Mouse (Mus musculus): ENCODE measurements at regions not wholly inside any gene's neighbourhood (a gene's known extent, or its start where the extent isn't known, plus 50 kb on each side); places are given as distances from the start of the nearest gene placed in this dataset.

DNA sequence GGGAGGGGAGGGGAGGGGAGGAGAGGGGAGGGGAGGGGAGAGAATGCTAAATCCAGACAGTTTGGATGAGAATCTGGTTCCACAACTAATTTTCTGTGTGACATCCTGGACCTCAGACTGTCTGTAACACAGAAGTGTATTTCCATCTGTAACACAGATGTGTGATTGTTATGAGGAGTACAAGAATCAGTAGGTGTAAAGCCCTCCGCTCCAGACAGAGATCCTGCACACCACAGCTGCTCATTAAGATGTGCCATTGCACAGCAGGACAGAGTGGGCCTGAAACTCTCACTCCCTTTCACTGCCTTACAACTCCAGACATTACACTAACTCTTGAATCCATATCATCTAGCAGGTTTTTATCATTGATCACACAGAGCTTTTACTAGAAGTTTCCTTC lies 182.8 kb upstream of the Ttc14 start:
- Histone ChIP-seq H3K27me3 (ENCODE audit: control insufficient read depth, insufficient read depth, low read length) (no peaks in the 10 kb centered on the region), H3K9ac (ENCODE audit: low read depth, low read length) (no peak overlapping the region), H3K4me3 (ENCODE audit: insufficient read depth, low read depth, low read length) (no peak overlapping the region), H3K36me3 (ENCODE audit: control insufficient read depth, insufficient read depth, low read length) (no peaks in the 10 kb centered on the region), H3K79me2 (ENCODE audit: control insufficient read depth, insufficient read depth, low read length) (no peaks in the 10 kb centered on the region), H3K4me1 (ENCODE audit: control insufficient read depth, insufficient read depth, low read length) (no peaks in the 10 kb centered on the region), H3K27ac (replicated peaks; ENCODE audit: insufficient read depth, low read depth, low read length) (no peak overlapping the region)
- TF ChIP-seq CTCF (IDR thresholded peaks at IDR 0.05; ENCODE audit: low read depth, low read length): no peak
- TF ChIP-seq POLR2A (IDR thresholded peaks at IDR 0.05; ENCODE audit: extremely low read depth, insufficient read depth, low read length): no peak
- 86% methylated on average over 1 of the region's 1 CpGs for WGBS
- DNase-seq (ENCODE audit: extremely low read depth, low read depth, low spot score): no peak

DNA sequence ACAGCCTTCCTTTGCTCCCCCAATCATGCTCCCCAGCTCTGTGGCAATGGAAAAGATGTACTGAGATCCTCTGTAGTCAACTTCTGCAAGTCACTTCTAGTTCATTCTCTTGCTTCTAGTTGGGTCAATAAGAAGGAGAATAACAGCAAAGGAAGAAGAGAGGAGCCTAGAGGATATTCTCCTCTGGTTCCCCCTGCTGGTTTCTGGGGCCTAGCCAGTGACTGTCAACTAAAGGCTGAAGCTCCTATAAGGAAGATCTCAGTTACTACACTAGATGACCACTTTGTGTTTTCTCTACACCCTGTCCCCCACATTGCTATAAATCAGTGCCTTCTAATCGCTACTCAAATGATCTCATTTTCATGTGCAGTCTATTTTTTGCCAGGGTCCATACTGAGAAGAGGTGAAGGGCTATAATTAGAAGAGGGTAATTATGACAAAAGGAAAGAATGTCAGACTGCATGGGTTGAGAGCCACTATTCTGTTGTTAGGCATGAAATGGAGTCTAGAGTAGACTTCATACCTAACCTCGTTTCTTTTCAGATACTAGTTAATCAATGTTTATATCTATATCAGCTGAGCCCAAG lies 166.6 kb upstream of the Ttc14 start:
- no peak for TF ChIP-seq CTCF (IDR thresholded peaks at IDR 0.05; ENCODE audit: low read depth, low read length)
- TF ChIP-seq POLR2A (IDR thresholded peaks at IDR 0.05; ENCODE audit: extremely low read depth, insufficient read depth, low read length): no peak
- no peak overlapping the region for H3K4me3 ChIP-seq (ENCODE audit: insufficient read depth, low read depth, low read length)
- no peak for DNase-seq (ENCODE audit: extremely low read depth, low read depth, low spot score)

DNA sequence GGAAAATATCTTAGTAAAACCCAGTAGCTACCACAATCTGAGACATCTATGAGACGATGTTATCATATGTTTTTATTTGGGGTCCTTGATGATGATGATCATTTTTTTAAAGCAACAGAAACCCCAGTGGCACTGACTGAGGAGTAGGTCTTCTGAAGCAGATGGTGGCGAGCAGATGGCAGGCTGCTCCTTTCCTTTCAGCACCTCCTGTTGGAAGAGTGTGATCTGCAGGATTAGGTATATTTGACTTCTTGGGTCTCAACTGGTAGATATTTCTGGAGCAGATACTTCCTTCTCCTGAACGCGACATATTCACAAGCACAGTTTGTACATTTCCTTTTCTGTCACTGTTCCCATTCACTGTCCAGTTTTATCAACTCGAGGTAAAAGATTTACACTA lies 141.0 kb upstream of the Ttc14 start:
- Histone ChIP-seq H3K27me3 (ENCODE audit: control insufficient read depth, insufficient read depth, low read length) (no peaks in the 10 kb centered on the region), H3K27ac (replicated peaks; ENCODE audit: insufficient read depth, low read depth, low read length) (no peak overlapping the region), H3K79me2 (ENCODE audit: control insufficient read depth, insufficient read depth, low read length) (no peaks in the 10 kb centered on the region), H3K4me3 (ENCODE audit: insufficient read depth, low read depth, low read length) (no peak overlapping the region), H3K36me3 (ENCODE audit: control insufficient read depth, insufficient read depth, low read length) (no peaks in the 10 kb centered on the region), H3K9ac (ENCODE audit: low read depth, low read length) (no peak overlapping the region), H3K4me1 (ENCODE audit: control insufficient read depth, insufficient read depth, low read length) (no peaks in the 10 kb centered on the region)
- WGBS: 65% methylated on average over 5 of the region's 5 CpGs
- no peak for TF ChIP-seq POLR2A (IDR thresholded peaks at IDR 0.05; ENCODE audit: extremely low read depth, insufficient read depth, low read length)
- TF ChIP-seq CTCF (IDR thresholded peaks at IDR 0.05; ENCODE audit: low read depth, low read length): no peak
- DNase-seq (ENCODE audit: extremely low read depth, low read depth, low spot score): no peak

More for the DNA sequence above, 166.6 kb upstream of the Ttc14 start:
- Histone ChIP-seq H3K27me3 (ENCODE audit: control insufficient read depth, insufficient read depth, low read length) (no peaks in the 10 kb centered on the region), H3K36me3 (ENCODE audit: control insufficient read depth, insufficient read depth, low read length) (no peaks in the 10 kb centered on the region), H3K4me1 (ENCODE audit: control insufficient read depth, insufficient read depth, low read length) (no peaks in the 10 kb centered on the region), H3K27ac (replicated peaks; ENCODE audit: insufficient read depth, low read depth, low read length) (no peak overlapping the region), H3K79me2 (ENCODE audit: control insufficient read depth, insufficient read depth, low read length) (no peaks in the 10 kb centered on the region), H3K9ac (ENCODE audit: low read depth, low read length) (no peak overlapping the region)
- 57% methylated on average over 2 of the region's 2 CpGs for WGBS

Measured in liver, adult 2 months (tissue).